Mouse (Mus musculus) neural tube, embryonic 12.5 days (tissue): ENCODE results near the gene Oasl2. TPM values are rescaled to one million over a fixed set of nuclear protein-coding genes. Genes with fewer than 3 reads are reported as not detected.
A peak's percentile ranks its signal among the peaks of the same experiment; 100 is the strongest.

ENCODE experiments used
- ATAC-seq: fragments of 200-750 bp; cut with Nextera tagmentation; 2 replicates; pipeline ENCODE4 v1.8.0; 2017; ENCODE audit warnings: low read depth, mild to moderate bottlenecking, moderate TSS enrichment, moderate library complexity; ENCODE audit not compliant: low FRiP score
- H3K27ac ChIP-seq: fragments of 300-500 bp; sonication (generic); 2 replicates; pipeline ENCODE4 v1.5.1; 2016
- H3K27me3 ChIP-seq: fragments of 300-500 bp; sonication (generic); replicated peaks from 2 replicates; pipeline ENCODE4 v1.6.1; 2016; ENCODE audit warnings: mild to moderate bottlenecking
- H3K36me3 ChIP-seq: fragments of 300-500 bp; sonication (generic); 2 replicates; pipeline ENCODE4 v1.6.1; 2016; ENCODE audit warnings: mild to moderate bottlenecking
- H3K4me1 ChIP-seq: fragments of 300-500 bp; sonication (generic); 2 replicates; pipeline ENCODE4 v1.6.1; 2016
- H3K4me2 ChIP-seq: fragments of 300-500 bp; sonication (generic); replicated peaks from 2 replicates; pipeline ENCODE4 v1.6.1; 2016; ENCODE audit warnings: mild to moderate bottlenecking
- H3K4me3 ChIP-seq: fragments of 300-500 bp; sonication (generic); 2 replicates; pipeline ENCODE4 v1.5.1; 2016
- H3K9ac ChIP-seq: fragments of 300-500 bp; sonication (generic); 2 replicates; pipeline ENCODE4 v1.6.1; 2016; ENCODE audit warnings: mild to moderate bottlenecking
- H3K9me3 ChIP-seq: fragments of 300-500 bp; sonication (generic); 2 replicates; pipeline ENCODE4 v1.6.1; 2016; ENCODE audit warnings: mild to moderate bottlenecking
- WGBS: fragments of 180-500 bp; shearing (Covaris S2); methylation state at CpG from one replicate; pipeline ENCODE4 v1.1.7; 2016; 5-methylcytosine and 5-hydroxymethylcytosine counted together
- microRNA-seq: library from miRNA; unstranded; fragments of <30 nt; microRNA quantifications from one replicate; pipeline ENCODE4, GENCODE M21; 2017
- polyA plus RNA-seq: library from polyadenylated mRNA; unstranded; fragments of >200 nt; fragmentation: Nextera tagmentation; extraction: Ambion mirVana; gene quantifications from 2 replicates; pipeline ENCODE4 v1.2.1, GENCODE M21; 2016

The Oasl2 gene
- polyA plus RNA-seq, 1 experiment from 2014 or later = 1.3 TPM

DNA sequence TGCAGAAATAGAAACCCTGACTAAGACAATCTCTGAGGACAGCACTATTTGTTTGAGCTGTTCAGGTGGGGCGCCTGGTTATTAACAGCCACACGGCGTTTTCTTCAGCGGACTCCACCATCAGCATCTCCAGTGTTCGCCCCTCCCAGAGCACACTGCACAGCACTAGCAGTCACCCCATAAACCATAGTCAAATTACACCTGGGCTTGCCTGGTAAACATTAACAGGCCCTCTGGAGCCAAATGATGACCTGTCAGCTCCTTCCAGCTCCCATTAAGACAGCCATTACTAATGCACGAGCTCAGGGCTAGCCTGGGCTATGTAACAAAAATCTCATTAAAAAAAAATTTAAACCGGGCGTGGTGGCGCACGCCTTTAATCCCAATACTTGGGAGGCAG, 48.3 kb downstream of the Oasl2 start:
- no peaks in the 10 kb centered on the region for H3K27me3 ChIP-seq
- peaks cover 13% of the 10 kb centered on the region for H3K4me1 ChIP-seq
- H3K4me2 ChIP-seq = no peak overlapping the region
- peaks cover 41% of the 10 kb centered on the region for H3K36me3 ChIP-seq
- no peak overlapping the region for H3K4me3 ChIP-seq
- no peak overlapping the region for H3K9ac ChIP-seq
- no peaks in the 10 kb centered on the region for H3K9me3 ChIP-seq
- no peak overlapping the region for H3K27ac ChIP-seq
- WGBS = 95% methylated on average over 10 of the region's 10 CpGs
- no peak for ATAC-seq

DNA sequence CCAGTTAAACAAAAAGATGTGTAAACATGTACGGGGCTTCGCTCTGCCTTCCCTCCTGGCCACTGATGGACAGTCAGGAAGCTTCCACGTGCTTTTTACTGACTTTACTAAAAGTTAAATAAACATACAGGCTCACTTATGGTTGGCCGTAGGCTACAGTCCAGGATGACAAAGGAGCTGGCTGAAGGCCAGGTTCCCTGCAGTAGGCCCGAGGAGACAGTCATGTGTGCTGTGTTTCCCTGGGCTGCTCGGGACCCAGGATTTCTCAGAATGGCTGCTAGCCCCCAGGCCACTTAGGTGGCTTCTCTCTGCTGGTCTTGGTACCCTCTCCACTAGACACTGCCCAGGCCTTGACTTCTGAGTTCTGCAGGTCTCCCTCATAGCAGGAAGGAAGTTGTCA, 52.2 kb downstream of the Oasl2 start:
- Histone ChIP-seq H3K36me3 (peaks cover 42% of the 10 kb centered on the region), H3K9me3 (no peaks in the 10 kb centered on the region), H3K4me3 (no peak overlapping the region), H3K4me1 (peaks cover 14% of the 10 kb centered on the region), H3K4me2 (no peak overlapping the region), H3K27me3 (no peaks in the 10 kb centered on the region), H3K9ac (no peak overlapping the region), H3K27ac (no peak overlapping the region)
- no peak for ATAC-seq
- 68% methylated on average over 6 of the region's 6 CpGs for WGBS

DNA sequence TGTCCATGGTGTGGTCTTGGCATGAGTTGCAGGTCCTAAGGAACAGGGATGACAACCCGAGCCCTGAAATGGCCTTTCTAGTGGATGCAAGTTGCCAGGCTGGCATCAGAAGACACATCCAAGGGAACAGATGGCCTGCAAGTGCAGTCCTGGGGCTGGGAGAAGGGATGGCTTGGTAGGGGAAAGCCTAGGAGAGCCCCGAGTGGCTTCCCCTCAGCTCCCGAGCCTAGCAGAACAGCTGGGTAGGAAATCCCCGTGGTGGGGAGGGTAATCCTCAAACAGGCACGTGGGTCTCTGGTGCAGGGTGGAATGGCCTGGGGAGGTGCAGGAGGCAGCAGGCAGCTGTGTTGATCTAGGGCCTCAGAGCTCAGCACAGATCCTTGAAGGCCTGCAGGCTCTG, 52.6 kb downstream of the Oasl2 start:
- Histone ChIP-seq H3K4me3 (no peak overlapping the region), H3K27me3 (no peaks in the 10 kb centered on the region), H3K4me2 (no peak overlapping the region), H3K9ac (no peak overlapping the region), H3K36me3 (peaks cover 42% of the 10 kb centered on the region), H3K9me3 (no peaks in the 10 kb centered on the region), H3K27ac (no peak overlapping the region), H3K4me1 (peaks cover 14% of the 10 kb centered on the region)
- no peak for ATAC-seq
- WGBS = 71% methylated on average over 5 of the region's 5 CpGs

DNA sequence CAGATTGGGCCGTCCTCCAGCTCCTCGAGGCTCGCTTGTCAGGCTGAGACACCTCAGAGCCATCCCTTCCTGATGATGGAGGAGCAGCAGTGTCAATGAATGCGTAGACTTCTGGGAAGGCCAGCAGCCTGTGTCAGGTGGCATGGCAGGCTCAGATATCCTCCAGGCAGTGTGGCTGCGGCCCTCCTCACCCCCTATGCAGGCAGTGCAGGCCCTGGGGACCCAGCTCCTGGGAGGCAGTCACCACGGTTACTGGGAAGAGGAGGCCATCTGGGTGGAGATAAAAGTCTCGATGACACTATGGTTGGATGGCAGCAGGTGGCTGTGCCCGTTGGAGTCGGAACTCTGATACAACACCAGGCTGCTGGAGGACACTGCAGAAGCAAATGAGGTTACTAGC, 53.1 kb downstream of the Oasl2 start:
- Histone ChIP-seq H3K9ac (no peak overlapping the region), H3K9me3 (no peaks in the 10 kb centered on the region), H3K4me3 (no peak overlapping the region), H3K27ac (no peak overlapping the region), H3K4me1 (peaks cover 14% of the 10 kb centered on the region), H3K36me3 (peaks cover 42% of the 10 kb centered on the region), H3K4me2 (no peak overlapping the region), H3K27me3 (no peaks in the 10 kb centered on the region)
- 75% methylated on average over 9 of the region's 9 CpGs for WGBS
- no peak for ATAC-seq

DNA sequence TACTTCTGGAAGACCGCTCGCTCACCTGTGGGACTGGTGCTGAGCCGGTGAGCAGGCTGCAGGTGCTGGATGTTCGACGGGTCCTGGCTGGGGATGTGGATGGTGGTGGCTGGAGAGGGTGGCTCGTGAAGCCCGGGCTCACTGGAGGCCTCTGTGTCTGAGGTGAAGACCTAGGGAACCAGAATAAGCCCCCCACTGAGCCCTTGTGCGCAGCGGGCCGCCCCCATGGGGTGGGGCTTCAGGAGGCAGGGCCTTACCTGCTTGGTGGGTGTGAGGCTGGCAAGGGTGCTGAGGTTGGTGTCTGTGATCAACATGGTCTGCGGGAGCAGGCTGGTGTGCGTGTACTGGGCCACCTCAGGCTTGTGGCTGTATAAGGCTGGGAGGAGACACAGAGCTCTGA, 53.9 kb downstream of the Oasl2 start:
- no peaks in the 10 kb centered on the region for H3K27me3 ChIP-seq
- H3K36me3 ChIP-seq = peaks cover 40% of the 10 kb centered on the region
- H3K9me3 ChIP-seq = no peaks in the 10 kb centered on the region
- no peak overlapping the region for H3K4me2 ChIP-seq
- H3K27ac ChIP-seq = no peak overlapping the region
- no peak overlapping the region for H3K4me3 ChIP-seq
- peaks cover 14% of the 10 kb centered on the region for H3K4me1 ChIP-seq
- ATAC-seq = no peak
- WGBS = 74% methylated on average over 12 of the region's 12 CpGs
- H3K9ac ChIP-seq = no peak overlapping the region

DNA sequence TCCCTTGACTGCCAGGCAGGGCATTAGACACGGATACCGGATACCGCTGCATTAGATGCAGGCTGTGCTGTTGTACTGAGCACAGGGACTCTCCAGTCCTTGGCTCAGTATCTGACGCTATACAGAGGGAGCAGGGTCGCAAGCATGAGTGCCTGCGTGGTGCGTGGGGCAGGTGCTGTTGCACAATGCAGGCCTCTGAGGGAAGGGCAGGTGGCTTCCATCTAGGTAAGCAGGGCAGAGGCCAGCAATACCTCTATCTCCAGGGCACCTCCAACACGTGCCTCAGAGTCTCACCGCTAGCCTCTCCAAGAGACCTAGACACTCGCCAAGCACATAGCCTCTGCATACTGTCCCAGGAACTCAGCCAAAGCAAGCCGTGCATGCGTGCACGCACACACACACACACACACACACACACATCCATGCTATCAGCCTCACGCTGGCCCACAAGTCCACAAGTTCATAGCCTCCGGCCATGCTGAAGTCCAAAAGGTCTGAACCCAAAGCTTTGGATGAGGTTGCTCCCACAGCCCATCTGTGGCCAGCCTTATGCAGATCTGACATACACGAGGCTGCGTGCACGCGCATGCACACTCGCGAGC, 54.6 kb downstream of the Oasl2 start:
- 88% methylated on average over 21 of the region's 21 CpGs for WGBS
- Histone ChIP-seq H3K36me3 (peaks cover 34% of the 10 kb centered on the region), H3K27ac (no peak overlapping the region), H3K9me3 (no peaks in the 10 kb centered on the region), H3K4me2 (no peak overlapping the region), H3K9ac (no peak overlapping the region), H3K4me3 (no peak overlapping the region), H3K27me3 (no peaks in the 10 kb centered on the region), H3K4me1 (peaks cover 14% of the 10 kb centered on the region)
- no peak for ATAC-seq

DNA sequence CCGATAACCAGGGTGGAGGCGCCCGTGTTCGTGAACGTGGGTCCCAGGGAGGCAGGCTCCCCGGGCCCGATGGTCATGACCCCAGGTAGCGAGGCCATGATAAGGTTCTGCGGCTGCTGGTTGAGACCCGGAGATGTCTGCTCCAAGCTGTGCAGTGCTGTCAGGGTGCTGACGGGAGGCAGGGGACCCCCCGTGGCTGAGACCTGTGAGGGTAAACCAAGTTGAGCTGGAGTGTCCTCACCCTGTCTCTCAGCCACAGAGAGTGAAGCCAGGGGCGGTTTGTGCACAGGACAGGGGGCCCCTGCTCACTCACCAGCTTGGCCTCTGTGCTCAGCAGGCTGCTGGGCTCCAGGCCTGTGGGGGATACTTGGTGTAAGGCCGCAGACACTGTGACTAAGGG, 56.6 kb downstream of the Oasl2 start:
- ATAC-seq = no peak
- Histone ChIP-seq H3K27me3 (no peaks in the 10 kb centered on the region), H3K36me3 (peaks cover 14% of the 10 kb centered on the region), H3K9me3 (no peaks in the 10 kb centered on the region), H3K9ac (no peak overlapping the region), H3K27ac (no peak overlapping the region), H3K4me2 (no peak overlapping the region), H3K4me3 (no peak overlapping the region), H3K4me1 (peaks cover 14% of the 10 kb centered on the region)
- WGBS = 92% methylated on average over 14 of the region's 14 CpGs

DNA sequence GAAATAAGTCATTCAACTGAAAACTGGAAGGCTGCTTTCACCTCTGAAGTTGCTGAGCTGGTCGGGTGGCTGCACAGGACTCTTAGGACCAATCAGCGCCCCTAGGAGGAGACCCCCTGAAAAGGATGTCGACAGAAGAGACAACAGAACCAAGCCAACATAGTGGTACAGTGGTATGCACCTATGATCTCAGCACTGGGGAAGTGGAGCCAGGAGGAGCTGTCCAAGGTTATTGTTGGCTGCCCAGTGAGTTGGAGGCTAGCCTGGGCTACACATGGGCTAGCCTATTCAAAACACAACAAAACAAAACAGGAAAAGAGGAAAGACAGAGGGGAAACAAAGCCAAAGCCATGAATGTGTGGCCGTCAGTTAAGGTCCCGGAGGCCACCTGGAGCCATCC, 61.3 kb downstream of the Oasl2 start:
- no peaks in the 10 kb centered on the region for H3K27me3 ChIP-seq
- whole genome bisulfite sequencing = 83% methylated on average over 5 of the region's 5 CpGs
- no peak overlapping the region for H3K27ac ChIP-seq
- no peak for ATAC-seq
- H3K4me1 ChIP-seq = no peaks in the 10 kb centered on the region
- no peak overlapping the region for H3K4me2 ChIP-seq
- no peak overlapping the region for H3K4me3 ChIP-seq
- no peaks in the 10 kb centered on the region for H3K36me3 ChIP-seq
- H3K9ac ChIP-seq = no peak overlapping the region
- H3K9me3 ChIP-seq = no peaks in the 10 kb centered on the region

Small RNAs within 50 kb of the gene (microRNA-seq; reads per million reads assigned to microRNA genes)
- gene Mir6240 = 49.4 reads per million, percentile 42 among the genes with 10 or more reads in this experiment

Other genes with a start within 250 kb of the Oasl2 start
- gene Trpv4, start 238.5 kb upstream of the Oasl2 start, polyA plus RNA-seq = 0.95 and 1.1 TPM in 2 replicates
- gene Gltp, start 206.0 kb upstream of the Oasl2 start, polyA plus RNA-seq = 58.6 and 61.0 TPM in 2 replicates
- gene Tchp, start 189.2 kb upstream of the Oasl2 start, polyA plus RNA-seq = 20.4 and 23.4 TPM in 2 replicates
- 76.4 and 89.3 TPM in 2 replicates for gene Ankrd13a, start 122.3 kb upstream of the Oasl2 start, polyA plus RNA-seq
- 53.9 and 57.2 TPM in 2 replicates for gene Git2, start 121.4 kb upstream of the Oasl2 start, polyA plus RNA-seq
- gene 1500011B03Rik, start 73.5 kb upstream of the Oasl2 start, polyA plus RNA-seq = 190 and 192 TPM in 2 replicates
- not detected in 2 replicates for gene 4930519G04Rik, start 43.3 kb upstream of the Oasl2 start, polyA plus RNA-seq
- 0.45 and 0.71 TPM in 2 replicates for gene Gm9936, start 38.3 kb upstream of the Oasl2 start, polyA plus RNA-seq
- 0.38 and 0.61 TPM in 2 replicates for gene Oasl1, start 26.3 kb downstream of the Oasl2 start, polyA plus RNA-seq
- 66.7 and 70.0 TPM in 2 replicates for gene 2210016L21Rik, start 45.2 kb downstream of the Oasl2 start, polyA plus RNA-seq
- 0.05 TPM in 1 of 2 replicates, not detected in the other for gene Hnf1a, start 74.2 kb downstream of the Oasl2 start, polyA plus RNA-seq
- 43.5 and 46.7 TPM in 2 replicates for gene Sppl3, start 114.2 kb downstream of the Oasl2 start, polyA plus RNA-seq
- gene Gm10401, start 201.4 kb downstream of the Oasl2 start, polyA plus RNA-seq = 27.1 and 32.7 TPM in 2 replicates
- 45.1 and 47.9 TPM in 2 replicates for gene Acads, start 222.4 kb downstream of the Oasl2 start, polyA plus RNA-seq
- gene Unc119b, start 238.0 kb downstream of the Oasl2 start, polyA plus RNA-seq = 60.4 and 61.2 TPM in 2 replicates